Mouse (Mus musculus) liver, postnatal 0 days (tissue): ENCODE measurements at regions not wholly inside any gene's neighbourhood (a gene's known extent, or its start where the extent isn't known, plus 50 kb on each side); places are given as distances from the start of the nearest gene placed in this dataset.

Experiments used
- ATAC-seq: fragments of 200-750 bp; cut with Nextera tagmentation; 2 replicates; pipeline ENCODE4 v1.8.0; 2017; ENCODE audit warnings: mild to moderate bottlenecking, moderate library complexity
- DNase-seq: peaks from one replicate; pipeline ENCODE4 v3.0.0-alpha.2; 2016
- H3K27ac ChIP-seq: fragments of 300-500 bp; sonication (generic); 2 replicates; pipeline ENCODE4 v1.5.1; 2014; ENCODE audit warnings: antibody characterized with exemption, moderate library complexity, mild to moderate bottlenecking, low read depth
- H3K27me3 ChIP-seq: fragments of 300-500 bp; sonication (generic); 2 replicates; pipeline ENCODE4 v1.6.1; 2014; ENCODE audit warnings: low read length, control low read depth, mixed read lengths; ENCODE audit not compliant: insufficient read depth
- H3K36me3 ChIP-seq: fragments of 300-500 bp; sonication (generic); replicated peaks from 2 replicates; pipeline ENCODE4 v1.6.1; 2014; ENCODE audit warnings: mild to moderate bottlenecking, control low read depth, low read length, moderate library complexity, mixed read lengths; ENCODE audit not compliant: insufficient read depth
- H3K4me1 ChIP-seq: fragments of 300-500 bp; sonication (generic); 2 replicates; pipeline ENCODE4 v1.6.1; 2014; ENCODE audit warnings: antibody characterized with exemption, mild to moderate bottlenecking, control low read depth; ENCODE audit not compliant: insufficient read depth
- H3K4me2 ChIP-seq: fragments of 300-500 bp; sonication (generic); 2 replicates; pipeline ENCODE4 v1.6.1; 2014; ENCODE audit warnings: low read depth, mild to moderate bottlenecking, low read length, moderate library complexity, mixed read lengths
- H3K4me3 ChIP-seq: fragments of 300-500 bp; sonication (generic); 2 replicates; pipeline ENCODE4 v1.5.1; 2014; ENCODE audit warnings: low read depth, low read length
- H3K9ac ChIP-seq: fragments of 300-500 bp; sonication (generic); replicated peaks from 2 replicates; pipeline ENCODE4 v1.6.1; 2014; ENCODE audit warnings: mild to moderate bottlenecking, moderate library complexity
- H3K9me3 ChIP-seq: fragments of 300-500 bp; sonication (generic); 2 replicates; pipeline ENCODE4 v1.6.1; 2016; ENCODE audit warnings: mild to moderate bottlenecking, control low read depth, low read length, mixed read lengths
- CTCF ChIP-seq: sonication (generic); IDR thresholded peaks from 2 replicates; pipeline ENCODE4 v1.5.1; 2016; ENCODE audit warnings: antibody characterized with exemption, low read depth
- EP300 ChIP-seq: IDR thresholded peaks from 2 replicates; pipeline ENCODE4 v1.6.1; 2016; ENCODE audit warnings: antibody characterized with exemption, low read depth, mild to moderate bottlenecking
- WGBS: fragments of 180-500 bp; shearing (Covaris S2); extraction: QIAGEN DNeasy Blood & Tissue Kit; methylation state at CpG from one replicate; pipeline ENCODE4 v1.1.7; 2014; ENCODE audit not compliant: insufficient replicate concordance; 5-methylcytosine and 5-hydroxymethylcytosine counted together

DNA sequence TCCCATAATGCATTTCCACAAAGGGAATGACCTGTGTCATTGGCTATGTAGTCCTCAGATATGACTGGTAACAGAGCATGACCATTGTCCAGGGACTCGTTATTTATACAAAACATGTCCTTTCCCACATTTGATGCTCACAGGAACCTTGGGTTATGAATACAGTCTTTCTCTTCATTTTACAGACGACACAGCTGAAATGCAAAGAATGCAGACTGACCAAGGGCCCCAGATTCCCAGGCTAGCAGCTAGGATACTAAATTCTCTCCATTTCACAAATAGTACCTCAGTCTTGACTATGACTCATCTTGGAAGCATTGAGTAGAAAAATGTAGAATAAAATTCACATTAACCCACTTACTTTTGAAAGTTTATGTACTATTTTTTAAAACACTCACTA, 182.7 kb upstream of the Sox4 start:
- DNase-seq = no peak
- H3K27me3 ChIP-seq = no peaks in the 10 kb centered on the region
- no peaks in the 10 kb centered on the region for H3K36me3 ChIP-seq
- no peaks in the 10 kb centered on the region for H3K4me1 ChIP-seq
- no peak overlapping the region for H3K4me2 ChIP-seq
- no peaks in the 10 kb centered on the region for H3K9me3 ChIP-seq
- no peak for ATAC-seq
- WGBS = 71% methylated on average over 2 of the region's 2 CpGs
- TF ChIP-seq EP300 (no peak), CTCF (no peak)
- no peak overlapping the region for H3K9ac ChIP-seq
- no peak overlapping the region for H3K27ac ChIP-seq
- H3K4me3 ChIP-seq = no peak overlapping the region

DNA sequence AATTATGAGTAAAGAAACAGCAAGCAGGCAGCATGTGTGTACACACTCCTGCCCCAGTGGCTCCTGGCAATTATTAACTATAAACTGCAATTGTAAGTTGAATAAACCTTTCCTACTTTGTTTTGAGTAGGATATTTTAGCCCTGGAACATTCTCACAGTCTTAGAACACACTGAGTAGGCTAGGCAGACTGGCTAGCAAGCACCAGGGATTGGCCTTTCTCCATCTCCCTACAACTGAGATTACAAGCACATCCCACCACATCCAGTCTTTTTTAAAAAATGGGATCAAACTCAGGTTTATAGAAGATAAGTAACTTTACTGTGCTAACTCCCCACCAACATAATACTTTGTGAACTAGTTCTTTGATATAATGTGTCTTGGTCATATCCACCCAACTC, 174.0 kb upstream of the Sox4 start:
- Histone ChIP-seq H3K4me2 (no peak overlapping the region), H3K9ac (no peak overlapping the region), H3K9me3 (no peaks in the 10 kb centered on the region), H3K4me1 (no peaks in the 10 kb centered on the region), H3K27me3 (no peaks in the 10 kb centered on the region), H3K4me3 (no peak overlapping the region), H3K36me3 (no peaks in the 10 kb centered on the region), H3K27ac (no peak overlapping the region)
- ATAC-seq = no peak
- DNase-seq = no peak
- TF ChIP-seq CTCF (no peak), EP300 (no peak)

DNA sequence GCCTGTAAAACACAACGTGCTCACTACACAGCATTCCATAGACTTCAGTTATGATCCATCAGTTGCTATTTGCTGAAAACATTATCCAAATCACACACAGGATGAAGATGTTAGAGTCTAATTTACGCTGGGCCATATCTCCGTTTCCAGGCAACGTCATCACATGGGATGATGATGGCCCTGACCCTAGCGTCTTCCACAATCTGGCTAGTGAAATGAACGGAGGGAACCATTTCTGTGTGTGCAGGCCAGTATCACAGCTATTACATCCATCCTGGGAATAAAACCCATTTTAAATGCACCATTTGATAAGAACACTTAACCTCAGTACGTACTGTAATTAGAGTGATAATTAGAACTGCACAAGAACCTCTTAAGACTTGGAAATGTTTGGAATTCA, 170.0 kb upstream of the Sox4 start:
- DNase-seq (no peak), ATAC-seq (no peak)
- H3K9ac ChIP-seq = no peak overlapping the region
- no peak for TF ChIP-seq CTCF
- TF ChIP-seq EP300 = no peak
- H3K4me2 ChIP-seq = no peak overlapping the region
- no peak overlapping the region for H3K4me3 ChIP-seq
- H3K27me3 ChIP-seq = no peaks in the 10 kb centered on the region
- no peaks in the 10 kb centered on the region for H3K36me3 ChIP-seq
- H3K4me1 ChIP-seq = no peaks in the 10 kb centered on the region
- no peak overlapping the region for H3K27ac ChIP-seq
- WGBS = 77% methylated on average over 7 of the region's 7 CpGs
- H3K9me3 ChIP-seq = no peaks in the 10 kb centered on the region

DNA sequence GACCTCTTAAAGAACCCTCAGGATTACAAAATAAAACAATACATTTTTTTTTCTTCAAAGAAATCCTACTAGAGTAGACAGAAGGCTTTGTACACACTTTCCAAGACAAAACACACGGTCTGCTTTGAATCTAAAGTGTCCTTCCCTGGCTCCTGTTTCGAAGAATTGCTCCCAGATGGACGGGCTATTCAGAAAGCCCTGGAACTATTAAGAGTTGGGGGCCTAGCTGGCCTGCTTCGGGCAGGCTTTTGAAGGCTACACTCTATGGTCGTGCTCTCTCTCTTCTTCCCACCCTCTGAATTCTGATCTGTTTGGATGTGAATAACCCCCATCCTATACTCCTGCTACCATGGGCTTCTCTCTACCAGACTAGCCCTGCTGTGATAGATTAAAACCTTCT, 167.6 kb upstream of the Sox4 start:
- Histone ChIP-seq H3K4me2 (no peak overlapping the region), H3K9ac (no peak overlapping the region), H3K4me3 (no peak overlapping the region), H3K27ac (no peak overlapping the region), H3K36me3 (no peaks in the 10 kb centered on the region), H3K9me3 (no peaks in the 10 kb centered on the region), H3K4me1 (no peaks in the 10 kb centered on the region), H3K27me3 (no peaks in the 10 kb centered on the region)
- DNase-seq (no peak), ATAC-seq (no peak)
- 77% methylated on average over 5 of the region's 5 CpGs for WGBS
- TF ChIP-seq CTCF (no peak), EP300 (no peak)

DNA sequence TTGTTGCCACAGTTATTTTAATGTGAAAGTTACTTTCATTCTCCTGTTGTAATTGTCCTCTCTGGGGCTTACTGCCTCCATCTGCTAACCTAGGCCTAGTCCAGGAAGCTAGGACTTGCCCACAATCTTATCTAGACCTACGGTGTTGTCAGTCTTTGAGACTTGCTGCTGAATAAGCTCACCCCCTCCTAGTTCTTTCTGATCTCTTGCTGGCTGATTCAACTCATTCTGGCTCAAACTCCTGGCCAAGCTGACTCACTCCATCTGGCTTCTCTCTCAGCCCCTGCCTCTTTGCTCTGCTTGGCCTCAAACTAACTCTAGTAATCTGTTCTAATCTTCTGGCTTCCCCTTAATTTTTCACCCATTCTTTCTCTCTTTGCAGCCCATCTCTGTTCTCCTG, 165.8 kb upstream of the Sox4 start:
- no peak for TF ChIP-seq CTCF
- Histone ChIP-seq H3K4me3 (no peak overlapping the region), H3K9me3 (no peaks in the 10 kb centered on the region), H3K4me1 (no peaks in the 10 kb centered on the region), H3K36me3 (no peaks in the 10 kb centered on the region), H3K27ac (no peak overlapping the region), H3K4me2 (no peak overlapping the region), H3K9ac (no peak overlapping the region), H3K27me3 (no peaks in the 10 kb centered on the region)
- DNase-seq = no peak
- ATAC-seq = no peak
- 41% methylated on average over 1 of the region's 1 CpGs for whole genome bisulfite sequencing

DNA sequence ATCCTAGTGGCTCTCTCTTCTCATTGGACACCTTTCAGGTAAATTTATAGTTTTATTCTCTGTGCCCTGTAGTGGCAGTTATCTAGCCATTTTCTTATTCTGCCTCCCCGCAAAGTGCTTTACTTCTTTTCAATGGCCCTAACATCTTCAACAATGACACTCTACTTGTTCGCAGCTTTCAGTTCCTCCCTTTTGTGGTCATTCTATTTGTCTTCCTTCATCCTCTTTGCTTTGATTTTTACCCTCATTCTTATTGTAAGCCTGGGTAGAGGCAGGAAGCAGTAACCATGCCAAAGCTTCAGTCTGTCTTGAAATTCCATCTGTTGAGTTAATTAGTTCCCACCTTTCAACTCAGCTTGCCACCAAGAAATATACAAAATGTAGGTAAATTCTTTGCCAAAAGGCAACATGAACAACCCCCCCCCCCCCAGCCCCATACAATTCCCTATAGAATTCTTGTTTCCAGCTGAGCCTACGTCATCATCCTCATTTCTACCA, 161.5 kb upstream of the Sox4 start:
- Histone ChIP-seq H3K4me3 (no peak overlapping the region), H3K36me3 (no peaks in the 10 kb centered on the region), H3K27ac (no peak overlapping the region), H3K4me2 (no peak overlapping the region), H3K27me3 (no peaks in the 10 kb centered on the region), H3K9ac (no peak overlapping the region), H3K4me1 (no peaks in the 10 kb centered on the region), H3K9me3 (no peaks in the 10 kb centered on the region)
- DNase-seq = no peak
- 77% methylated on average over 3 of the region's 3 CpGs for WGBS
- no peak for ATAC-seq
- TF ChIP-seq CTCF (no peak), EP300 (no peak)

DNA sequence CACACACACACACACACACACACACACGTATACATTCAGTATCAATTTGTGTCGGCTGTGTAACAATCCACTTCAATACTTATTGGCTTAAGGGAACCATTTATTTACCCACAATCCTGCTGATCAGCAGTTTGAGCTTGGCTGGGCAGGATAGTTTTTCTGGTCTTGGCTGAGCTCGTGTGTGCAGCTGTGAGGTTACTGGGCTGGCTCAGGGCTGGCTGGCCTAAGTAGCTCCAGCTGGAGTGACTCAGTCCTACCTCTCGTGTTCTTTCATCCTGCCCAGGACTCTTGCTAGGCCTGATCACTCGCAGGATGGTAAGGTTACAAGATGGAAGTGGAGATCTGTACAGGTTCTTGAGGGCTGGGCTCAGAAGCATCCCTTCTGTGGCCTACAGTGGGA, 156.6 kb upstream of the Sox4 start:
- TF ChIP-seq EP300 (no peak), CTCF (no peak)
- Histone ChIP-seq H3K4me1 (no peaks in the 10 kb centered on the region), H3K9ac (no peak overlapping the region), H3K36me3 (no peaks in the 10 kb centered on the region), H3K27ac (no peak overlapping the region), H3K4me3 (no peak overlapping the region), H3K4me2 (no peak overlapping the region), H3K27me3 (no peaks in the 10 kb centered on the region), H3K9me3 (no peaks in the 10 kb centered on the region)
- 62% methylated on average over 5 of the region's 5 CpGs for WGBS
- DNase-seq (no peak), ATAC-seq (no peak)
